Mouse (Mus musculus): ENCODE results near the gene Neurog1. TPM values are rescaled to one million over a fixed set of nuclear protein-coding genes. Genes with fewer than 3 reads are reported as not detected.

Neurog1 gene
- not detected in 2 replicates for polyA plus RNA-seq (2015; fragmentation: Nextera tagmentation; extraction: Ambion mirVana)

- no peak for ATAC-seq (ENCODE audit: low read depth)
- no peak within 1 kb of the TSS for H3K9ac ChIP-seq (ENCODE audit: low read depth, low read length)
- no peak within 1 kb of the TSS for H3K4me2 ChIP-seq (ENCODE audit: low read depth, low read length)
These were observed at the start of gene Neurog1 for GRCm38 (mm10) chr13:56251924-56252619. Gene Neurog1, minus strand, starts transcription at chr13:56252163.

GRCm38 (mm10) chr13:56299336-56299735 is 47.4 kb upstream of the Neurog1 start:
- Histone ChIP-seq H3K36me3 (ENCODE audit: control insufficient read depth, insufficient read depth) (no peaks in the 10 kb centered on the region), H3K4me1 (ENCODE audit: control insufficient read depth, low read depth, low read length) (no peaks in the 10 kb centered on the region), H3K27ac (ENCODE audit: low read length) (no peak overlapping the region), H3K9me3 (replicated peaks; ENCODE audit: control insufficient read depth, low read length) (no peaks in the 10 kb centered on the region), H3K9ac (ENCODE audit: low read depth, low read length) (no peak overlapping the region), H3K4me3 (ENCODE audit: low read depth, low read length) (no peak overlapping the region), H3K4me2 (ENCODE audit: low read depth, low read length) (no peak overlapping the region), H3K27me3 (ENCODE audit: control insufficient read depth, insufficient read depth, low read depth, low read length) (peaks cover 37% of the 10 kb centered on the region)
- no peak for ATAC-seq (ENCODE audit: low read depth)
- 74% methylated on average over 11 of the region's 11 CpGs for WGBS (ENCODE audit: insufficient replicate concordance)

More at GRCm38 (mm10) chr13:56251924-56252619, at the start of gene Neurog1:
- 2% methylated on average over 63 of the region's 65 CpGs for WGBS (ENCODE audit: insufficient replicate concordance)
- H3K4me1 ChIP-seq (ENCODE audit: control insufficient read depth, low read depth, low read length) = no peaks in the 10 kb centered on the region
- no peak within 1 kb of the TSS for H3K4me3 ChIP-seq (ENCODE audit: low read depth, low read length)
- no peak within 1 kb of the TSS for H3K27ac ChIP-seq (ENCODE audit: low read length)
- H3K36me3 ChIP-seq (ENCODE audit: control insufficient read depth, insufficient read depth) = no peaks in the 10 kb centered on the region
- H3K27me3 ChIP-seq (ENCODE audit: control insufficient read depth, insufficient read depth, low read depth, low read length) = peaks cover 89% of the 10 kb centered on the region
- H3K9me3 ChIP-seq (replicated peaks; ENCODE audit: control insufficient read depth, low read length) = no peaks in the 10 kb centered on the region

GRCm38 (mm10) chr13:56296659-56297020 is 44.7 kb upstream of the Neurog1 start:
- Histone ChIP-seq H3K9me3 (replicated peaks; ENCODE audit: control insufficient read depth, low read length) (no peaks in the 10 kb centered on the region), H3K27ac (ENCODE audit: low read length) (no peak overlapping the region), H3K27me3 (ENCODE audit: control insufficient read depth, insufficient read depth, low read depth, low read length) (peaks cover 48% of the 10 kb centered on the region), H3K4me2 (ENCODE audit: low read depth, low read length) (no peak overlapping the region), H3K4me3 (ENCODE audit: low read depth, low read length) (no peak overlapping the region; the same call in 1 of the 2 replicates), H3K9ac (ENCODE audit: low read depth, low read length) (no peak overlapping the region), H3K36me3 (ENCODE audit: control insufficient read depth, insufficient read depth) (no peaks in the 10 kb centered on the region), H3K4me1 (ENCODE audit: control insufficient read depth, low read depth, low read length) (no peaks in the 10 kb centered on the region)
- 5% methylated on average over 8 of the region's 8 CpGs for WGBS (ENCODE audit: insufficient replicate concordance)
- ATAC-seq (ENCODE audit: low read depth) = no peak

GRCm38 (mm10) chr13:56295943-56296658 is 44.1 kb upstream of the Neurog1 start, which contains the start of gene Cxcl14:
Gene Cxcl14, minus strand, starts transcription at chr13:56296551.
- H3K9ac ChIP-seq (ENCODE audit: low read depth, low read length) = no peak within 1 kb of the TSS
- 3% methylated on average over 76 of the region's 76 CpGs for WGBS (ENCODE audit: insufficient replicate concordance)
- no peak for ATAC-seq (ENCODE audit: low read depth)

GRCm38 (mm10) chr13:56295586-56295942 is 43.6 kb upstream of the Neurog1 start:
- Histone ChIP-seq H3K4me2 (ENCODE audit: low read depth, low read length) (no peak overlapping the region), H3K27me3 (ENCODE audit: control insufficient read depth, insufficient read depth, low read depth, low read length) (peaks cover 48% of the 10 kb centered on the region), H3K36me3 (ENCODE audit: control insufficient read depth, insufficient read depth) (no peaks in the 10 kb centered on the region), H3K4me3 (ENCODE audit: low read depth, low read length) (no peak overlapping the region; the same call in 1 of the 2 replicates), H3K9me3 (replicated peaks; ENCODE audit: control insufficient read depth, low read length) (no peaks in the 10 kb centered on the region), H3K4me1 (ENCODE audit: control insufficient read depth, low read depth, low read length) (no peaks in the 10 kb centered on the region), H3K27ac (ENCODE audit: low read length) (no peak overlapping the region), H3K9ac (ENCODE audit: low read depth, low read length) (no peak overlapping the region)
- 3% methylated on average over 13 of the region's 13 CpGs for WGBS (ENCODE audit: insufficient replicate concordance)
- ATAC-seq (ENCODE audit: low read depth) = no peak

More at GRCm38 (mm10) chr13:56295943-56296658, 44.1 kb upstream of the Neurog1 start, which contains the start of gene Cxcl14:
- no peaks in the 10 kb centered on the region for H3K4me1 ChIP-seq (ENCODE audit: control insufficient read depth, low read depth, low read length)
- no peaks in the 10 kb centered on the region for H3K36me3 ChIP-seq (ENCODE audit: control insufficient read depth, insufficient read depth)
- no peak within 1 kb of the TSS for H3K4me2 ChIP-seq (ENCODE audit: low read depth, low read length)
- H3K27me3 ChIP-seq (ENCODE audit: control insufficient read depth, insufficient read depth, low read depth, low read length) = peaks cover 48% of the 10 kb centered on the region
- H3K9me3 ChIP-seq (replicated peaks; ENCODE audit: control insufficient read depth, low read length) = no peaks in the 10 kb centered on the region
- H3K27ac ChIP-seq (ENCODE audit: low read length) = no peak within 1 kb of the TSS
- peak within 1 kb of the TSS; percentile 5; the same call in 1 of the 2 replicates for H3K4me3 ChIP-seq (ENCODE audit: low read depth, low read length)

- H3K4me2 ChIP-seq (ENCODE audit: low read depth, low read length) = no peak overlapping the region
These were observed 42.9 kb upstream of the Neurog1 start for GRCm38 (mm10) chr13:56294908-56295307.

GRCm38 (mm10) chr13:56289998-56290397 is 38.0 kb upstream of the Neurog1 start:
- Histone ChIP-seq H3K9me3 (replicated peaks; ENCODE audit: control insufficient read depth, low read length) (no peaks in the 10 kb centered on the region; the same call in 1 of the 2 replicates), H3K4me1 (ENCODE audit: control insufficient read depth, low read depth, low read length) (no peaks in the 10 kb centered on the region), H3K27me3 (ENCODE audit: control insufficient read depth, insufficient read depth, low read depth, low read length) (peaks cover 19% of the 10 kb centered on the region), H3K36me3 (ENCODE audit: control insufficient read depth, insufficient read depth) (no peaks in the 10 kb centered on the region), H3K4me3 (ENCODE audit: low read depth, low read length) (no peak overlapping the region), H3K9ac (ENCODE audit: low read depth, low read length) (no peak overlapping the region), H3K27ac (ENCODE audit: low read length) (no peak overlapping the region), H3K4me2 (ENCODE audit: low read depth, low read length) (no peak overlapping the region)
- ATAC-seq (ENCODE audit: low read depth) = no peak
- WGBS (ENCODE audit: insufficient replicate concordance) = 61% methylated on average over 6 of the region's 6 CpGs

More at GRCm38 (mm10) chr13:56294908-56295307, 42.9 kb upstream of the Neurog1 start:
- Histone ChIP-seq H3K36me3 (ENCODE audit: control insufficient read depth, insufficient read depth) (no peaks in the 10 kb centered on the region), H3K4me1 (ENCODE audit: control insufficient read depth, low read depth, low read length) (no peaks in the 10 kb centered on the region), H3K27me3 (ENCODE audit: control insufficient read depth, insufficient read depth, low read depth, low read length) (peaks cover 48% of the 10 kb centered on the region), H3K9me3 (replicated peaks; ENCODE audit: control insufficient read depth, low read length) (no peaks in the 10 kb centered on the region; the same call in 1 of the 2 replicates), H3K4me3 (ENCODE audit: low read depth, low read length) (no peak overlapping the region), H3K9ac (ENCODE audit: low read depth, low read length) (no peak overlapping the region), H3K27ac (ENCODE audit: low read length) (no peak overlapping the region)
- ATAC-seq (ENCODE audit: low read depth) = no peak
- WGBS (ENCODE audit: insufficient replicate concordance) = 6% methylated on average over 10 of the region's 10 CpGs

- H3K27ac ChIP-seq (ENCODE audit: low read length) = no peak overlapping the region
- H3K9ac ChIP-seq (ENCODE audit: low read depth, low read length) = no peak overlapping the region
- H3K4me1 ChIP-seq (ENCODE audit: control insufficient read depth, low read depth, low read length) = no peaks in the 10 kb centered on the region
- peaks cover 12% of the 10 kb centered on the region for H3K27me3 ChIP-seq (ENCODE audit: control insufficient read depth, insufficient read depth, low read depth, low read length)
- H3K9me3 ChIP-seq (replicated peaks; ENCODE audit: control insufficient read depth, low read length) = no peaks in the 10 kb centered on the region; the same call in 1 of the 2 replicates
- no peaks in the 10 kb centered on the region for H3K36me3 ChIP-seq (ENCODE audit: control insufficient read depth, insufficient read depth)
- 70% methylated on average over 11 of the region's 11 CpGs for WGBS (ENCODE audit: insufficient replicate concordance)
- ATAC-seq (ENCODE audit: low read depth) = no peak
- no peak overlapping the region for H3K4me2 ChIP-seq (ENCODE audit: low read depth, low read length)
- H3K4me3 ChIP-seq (ENCODE audit: low read depth, low read length) = no peak overlapping the region
These were observed 37.3 kb upstream of the Neurog1 start for GRCm38 (mm10) chr13:56289261-56289660.

GRCm38 (mm10) chr13:56288601-56289000 is 36.6 kb upstream of the Neurog1 start:
- H3K4me3 ChIP-seq (ENCODE audit: low read depth, low read length) = no peak overlapping the region
- no peak for ATAC-seq (ENCODE audit: low read depth)
- no peak overlapping the region for H3K4me2 ChIP-seq (ENCODE audit: low read depth, low read length)
- no peaks in the 10 kb centered on the region for H3K4me1 ChIP-seq (ENCODE audit: control insufficient read depth, low read depth, low read length)
- 33% methylated on average over 4 of the region's 4 CpGs for WGBS (ENCODE audit: insufficient replicate concordance)
- no peaks in the 10 kb centered on the region; the same call in 1 of the 2 replicates for H3K9me3 ChIP-seq (replicated peaks; ENCODE audit: control insufficient read depth, low read length)
- peaks cover 5% of the 10 kb centered on the region for H3K27me3 ChIP-seq (ENCODE audit: control insufficient read depth, insufficient read depth, low read depth, low read length)
- H3K27ac ChIP-seq (ENCODE audit: low read length) = no peak overlapping the region
- H3K9ac ChIP-seq (ENCODE audit: low read depth, low read length) = no peak overlapping the region
- no peaks in the 10 kb centered on the region for H3K36me3 ChIP-seq (ENCODE audit: control insufficient read depth, insufficient read depth)

Data from liver, embryonic 16.5 days (tissue).